Mouse (Mus musculus): ENCODE measurements at regions not wholly inside any gene's neighbourhood (a gene's known extent, or its start where the extent isn't known, plus 50 kb on each side); places are given as distances from the start of the nearest gene placed in this dataset.

GRCm38 (mm10) chr5:35162607-35163006 lies 57.0 kb upstream of the Lrpap1 start:
- no peak for DNase-seq (ENCODE audit: low spot score in 2 of 2)

- no peak for DNase-seq (ENCODE audit: low spot score in 2 of 2)
These were observed 56.6 kb upstream of the Lrpap1 start for GRCm38 (mm10) chr5:35162120-35162519.

- no peak for DNase-seq (ENCODE audit: low spot score in 2 of 2)
These were observed 55.6 kb upstream of the Lrpap1 start for GRCm38 (mm10) chr5:35160929-35161815.

GRCm38 (mm10) chr5:35159854-35160253 lies 54.3 kb upstream of the Lrpap1 start:
- DNase-seq (ENCODE audit: low spot score in 2 of 2), result no peak

- DNase-seq (ENCODE audit: low spot score in 2 of 2), result no peak
These were observed 53.7 kb upstream of the Lrpap1 start for GRCm38 (mm10) chr5:35159178-35159661.

GRCm38 (mm10) chr5:35158346-35159047 lies 52.9 kb upstream of the Lrpap1 start:
- DNase-seq (ENCODE audit: low spot score in 2 of 2), result no peak

GRCm38 (mm10) chr5:35156371-35156770 lies 50.8 kb upstream of the Lrpap1 start:
- DNase-seq (ENCODE audit: low spot score in 2 of 2), result no peak

GRCm38 (mm10) chr5:35155717-35156116 lies 50.2 kb upstream of the Lrpap1 start:
- no peak for DNase-seq (ENCODE audit: low spot score in 2 of 2)

All from right cerebral cortex, postnatal 36 days (tissue).